Mouse (Mus musculus): ENCODE results near the gene Ercc6l2.

The Ercc6l2 gene

DNA sequence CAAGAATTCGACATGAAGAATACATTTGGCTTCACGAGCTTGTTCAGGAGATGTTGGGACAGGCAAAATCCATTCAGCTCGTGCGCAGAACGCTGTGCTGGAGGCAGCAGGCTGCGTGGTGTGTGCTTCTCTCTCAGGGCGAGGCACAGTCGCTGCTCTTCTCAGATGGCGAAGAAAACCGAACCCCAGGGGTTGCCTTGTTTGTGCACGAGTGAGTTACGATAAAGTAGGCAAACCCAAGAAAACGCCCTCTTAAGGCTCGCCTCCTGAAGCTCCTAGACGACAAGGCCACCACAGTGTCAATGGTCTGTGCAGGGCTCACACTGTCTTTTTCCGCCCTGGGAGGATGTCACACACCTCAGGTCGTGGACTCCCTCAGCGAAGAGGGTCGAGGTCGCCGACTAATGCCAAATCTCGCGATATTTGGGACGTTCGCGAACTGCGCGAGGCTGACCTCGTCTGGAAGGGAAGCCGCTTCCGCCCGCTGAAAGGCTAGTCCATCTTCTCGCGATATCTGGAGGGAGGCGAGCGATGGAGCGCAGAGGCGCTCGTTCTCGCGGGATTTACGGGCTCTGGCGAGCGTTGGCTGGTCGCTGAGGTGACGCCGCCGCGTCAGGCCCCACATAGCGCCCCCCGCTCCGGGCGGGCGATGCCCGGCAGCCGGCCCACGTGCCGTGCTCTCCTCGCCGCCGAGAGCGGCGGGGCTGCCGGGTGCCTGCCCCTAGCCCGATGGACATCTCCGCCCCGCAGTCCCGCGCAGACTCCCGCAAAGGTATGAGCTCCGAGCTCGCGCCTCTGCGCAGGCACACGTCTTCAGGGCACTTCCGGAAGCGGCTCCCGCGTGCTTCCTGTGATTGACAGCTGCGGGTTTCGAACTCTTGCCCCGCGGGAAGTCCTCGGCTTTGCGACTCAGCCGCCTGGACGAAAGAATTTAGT, at the start of gene Ercc6l2:
Gene Ercc6l2, plus strand, starts transcription at position 495 of the 936 bp plus-strand sequence.
- DNase-seq (ENCODE audit: low read depth, low spot score), result peak; percentile 100

DNA sequence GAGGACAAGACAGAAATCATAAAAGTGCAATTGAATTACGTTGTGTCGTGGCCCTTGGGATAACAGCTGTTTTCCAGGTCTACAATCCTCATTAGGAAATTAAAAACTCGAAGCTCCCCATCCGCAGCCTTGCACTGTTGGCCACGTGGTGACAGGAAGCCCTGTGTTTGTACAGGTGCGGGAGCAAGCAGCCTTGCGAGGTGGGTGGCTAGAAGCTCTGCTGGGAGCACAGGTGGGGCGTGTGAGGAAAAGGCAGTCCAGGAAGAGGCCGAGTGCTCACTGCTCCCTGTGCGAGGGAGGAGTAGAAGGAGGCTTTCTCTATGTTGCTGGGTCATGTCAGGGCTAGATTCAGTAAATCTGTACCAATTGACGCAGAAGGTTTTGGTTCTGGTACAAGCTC, 49.0 kb upstream of the Ercc6l2 start:
- peak; percentile 43 for DNase-seq (ENCODE audit: low read depth, low spot score)

DNA sequence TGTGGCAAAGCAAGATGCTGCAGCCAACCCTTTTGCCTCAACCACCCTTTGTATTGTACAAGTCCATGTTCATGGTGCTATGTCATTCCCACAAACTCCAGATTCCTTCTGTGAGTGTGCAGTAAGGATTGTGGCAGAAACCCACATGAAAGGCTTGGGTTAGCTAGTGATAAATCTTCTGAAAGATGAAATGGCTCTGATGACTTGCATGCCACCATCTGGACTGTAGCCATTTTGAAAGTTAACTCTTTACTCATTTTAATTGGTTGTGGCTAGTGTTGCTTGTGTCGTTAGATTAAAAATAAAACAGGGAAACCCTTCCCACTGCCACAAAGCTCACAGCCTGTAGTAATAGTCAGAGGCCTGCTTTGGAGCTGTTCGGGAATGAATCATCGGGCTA, 44.0 kb upstream of the Ercc6l2 start:
- DNase-seq (ENCODE audit: low read depth, low spot score), result no peak

DNA sequence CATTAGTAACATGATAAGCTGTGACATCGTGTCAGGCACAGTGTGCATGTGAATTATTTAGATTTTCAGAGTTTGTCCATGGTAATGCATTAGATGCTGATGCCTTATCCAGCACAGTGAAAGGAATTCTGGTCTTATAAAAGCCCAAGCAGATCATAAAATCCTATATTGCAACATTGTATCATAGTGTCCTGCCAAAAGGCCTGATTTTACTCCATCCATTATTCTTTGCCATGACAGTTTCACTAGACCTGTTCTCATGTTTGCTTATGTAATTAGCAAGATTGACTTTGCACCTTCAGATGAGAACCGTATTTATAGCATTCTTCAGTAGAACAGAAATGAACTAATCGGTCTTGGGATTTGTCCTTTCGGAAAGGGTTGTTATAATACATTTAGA, 36.1 kb upstream of the Ercc6l2 start:
- no peak for DNase-seq (ENCODE audit: low read depth, low spot score)

DNA sequence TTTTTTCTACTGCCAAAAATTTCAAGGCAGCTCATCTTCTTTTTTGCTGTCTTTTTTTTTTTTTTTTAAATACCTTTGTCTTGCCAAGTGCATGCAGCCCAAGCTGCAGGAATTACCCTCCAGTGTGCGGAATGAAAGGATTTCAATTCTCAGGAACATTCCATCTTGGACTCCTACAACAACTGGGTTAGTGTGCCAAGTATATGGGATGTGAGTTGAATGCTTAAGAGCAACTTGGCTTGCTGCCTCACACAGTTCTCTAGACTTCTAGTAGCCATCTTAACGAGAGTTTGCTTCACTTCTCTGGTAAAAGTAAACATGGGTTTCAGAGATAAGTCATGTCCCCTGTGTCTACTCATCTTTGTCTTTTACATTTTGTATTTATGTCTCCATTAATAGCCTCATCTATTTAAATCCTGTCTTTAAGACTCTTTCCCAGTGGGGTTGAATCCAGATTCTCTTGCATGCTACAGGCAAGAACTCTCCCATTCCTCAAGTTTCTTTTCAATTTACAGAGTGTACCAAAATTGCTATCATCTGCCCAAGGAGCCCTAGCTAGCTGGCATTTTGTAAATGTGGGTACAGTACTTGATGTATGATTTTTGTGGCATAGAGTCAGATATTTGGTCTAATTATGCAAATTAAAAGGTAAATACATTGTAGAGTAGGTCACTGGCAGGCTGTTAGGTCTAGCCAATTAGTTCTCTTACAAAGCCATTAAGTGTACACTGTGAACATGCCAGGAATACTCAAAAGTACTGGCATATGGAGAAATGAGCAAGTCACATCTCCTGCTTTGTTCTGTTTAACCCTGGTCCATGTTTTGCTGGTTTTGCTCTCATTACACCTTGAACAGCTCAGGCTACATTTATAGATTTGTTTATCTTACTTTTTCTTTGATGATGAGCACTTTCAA, 35.4 kb upstream of the Ercc6l2 start:
- DNase-seq (ENCODE audit: low read depth, low spot score), result no peak

DNA sequence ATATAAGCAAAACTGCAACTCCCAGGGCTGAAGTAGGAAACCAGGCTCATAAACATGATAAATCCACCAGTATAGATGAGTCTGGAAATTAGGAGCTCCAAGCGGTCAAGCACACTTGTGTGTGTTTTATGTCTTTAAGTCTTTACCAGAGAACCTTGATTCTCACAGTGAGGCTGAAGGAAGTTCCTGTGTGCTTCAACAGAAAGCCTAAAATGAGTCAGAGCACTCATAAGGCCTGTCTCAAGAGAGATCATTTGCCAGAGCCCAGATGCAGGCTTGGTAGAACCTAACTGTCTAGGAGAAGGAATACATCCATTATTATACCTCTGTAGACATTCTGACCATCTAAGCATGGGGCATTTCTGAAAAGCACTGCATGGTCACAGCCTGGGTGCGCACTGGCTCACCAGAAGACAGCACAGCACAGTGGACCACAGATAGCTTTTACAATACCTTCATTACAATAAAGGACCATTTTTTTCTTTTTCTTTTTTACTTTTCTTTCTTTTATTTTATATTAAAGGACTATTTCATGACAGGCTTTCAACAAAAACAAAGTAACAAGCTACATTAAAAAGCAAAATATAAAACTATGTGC, 22.7 kb upstream of the Ercc6l2 start:
- no peak for DNase-seq (ENCODE audit: low read depth, low spot score)

DNA sequence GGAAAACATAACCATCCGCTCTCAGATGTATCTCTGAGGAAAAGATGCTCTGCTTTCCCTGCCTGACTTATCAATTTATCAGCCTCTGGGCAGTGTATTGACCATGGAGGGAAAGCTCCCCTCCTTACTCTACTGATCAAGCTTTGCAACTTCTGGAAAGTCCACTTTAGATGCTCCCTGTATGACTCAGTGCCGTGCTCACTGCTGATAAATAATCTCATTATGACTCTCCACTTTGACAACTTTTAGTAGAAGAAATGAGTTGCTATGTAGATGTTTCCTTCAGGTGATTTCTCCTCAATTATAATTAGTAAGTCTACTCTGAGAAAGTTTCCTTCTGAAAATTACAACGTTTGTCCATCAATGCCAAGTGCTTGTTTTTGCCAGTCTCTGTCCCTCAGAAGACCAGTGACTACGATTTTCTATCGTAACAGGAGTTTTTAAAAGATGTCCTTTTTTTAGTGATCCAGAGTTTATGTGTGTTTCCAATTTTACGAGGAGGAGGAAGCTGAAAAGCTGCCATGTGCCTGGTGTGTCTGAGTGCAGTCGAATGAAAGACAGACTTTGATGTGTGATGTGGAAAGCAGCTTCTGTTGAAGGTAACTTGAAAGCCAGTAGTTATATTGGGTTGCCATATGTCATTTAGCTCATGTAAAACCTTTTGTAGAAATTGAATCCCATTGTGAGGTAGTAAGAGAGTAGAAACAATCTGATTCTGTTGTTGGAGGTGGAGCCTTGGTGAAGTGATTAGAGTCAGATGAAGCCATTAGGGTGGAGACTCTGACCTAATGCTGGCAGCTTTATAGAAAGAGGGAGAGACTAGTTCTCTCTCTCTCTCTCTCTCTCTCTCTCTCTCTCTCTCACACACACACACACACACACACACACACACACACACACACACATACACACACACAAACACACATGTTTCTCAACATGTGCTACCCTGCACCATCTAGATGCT, 21.4 kb upstream of the Ercc6l2 start:
- no peak for DNase-seq (ENCODE audit: low read depth, low spot score)

DNA sequence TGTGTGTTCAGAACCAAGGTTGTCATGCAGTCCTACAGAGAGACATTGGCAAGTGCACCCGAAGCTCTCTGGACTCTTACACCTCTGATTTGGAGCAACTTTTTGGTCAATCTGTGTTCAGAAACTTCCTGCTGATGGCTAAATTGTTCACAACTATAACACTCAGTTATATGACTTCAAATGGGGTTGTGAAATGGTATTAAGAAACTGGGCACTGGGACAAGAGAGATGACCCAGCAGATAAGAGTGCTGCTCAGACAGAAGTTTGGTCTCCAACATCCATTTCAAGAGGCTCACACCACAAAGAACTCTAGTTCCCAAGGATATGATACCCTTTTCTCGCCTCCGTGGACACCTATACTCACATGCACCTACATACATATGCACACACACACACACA, 16.4 kb upstream of the Ercc6l2 start:
- DNase-seq (ENCODE audit: low read depth, low spot score), result no peak

DNA sequence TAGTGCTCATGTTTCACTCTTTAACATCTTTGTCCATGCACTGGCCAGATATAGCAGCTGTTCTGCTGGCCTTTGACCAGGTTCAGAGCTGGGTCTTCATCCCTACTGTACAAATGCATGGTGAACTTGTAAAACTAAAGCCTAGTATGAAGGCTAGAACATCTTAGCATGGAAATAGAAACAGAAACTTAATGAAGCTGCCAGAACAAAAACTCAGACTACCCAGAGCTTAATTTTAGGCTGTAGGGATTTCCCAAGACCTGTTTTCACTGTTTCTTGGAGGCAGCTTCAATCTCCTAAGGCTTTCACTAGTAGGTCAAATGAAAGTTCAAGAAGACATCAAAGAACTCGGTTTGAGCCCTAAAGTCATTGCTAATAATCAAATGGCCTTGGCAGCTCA, 15.1 kb upstream of the Ercc6l2 start:
- no peak for DNase-seq (ENCODE audit: low read depth, low spot score)

DNA sequence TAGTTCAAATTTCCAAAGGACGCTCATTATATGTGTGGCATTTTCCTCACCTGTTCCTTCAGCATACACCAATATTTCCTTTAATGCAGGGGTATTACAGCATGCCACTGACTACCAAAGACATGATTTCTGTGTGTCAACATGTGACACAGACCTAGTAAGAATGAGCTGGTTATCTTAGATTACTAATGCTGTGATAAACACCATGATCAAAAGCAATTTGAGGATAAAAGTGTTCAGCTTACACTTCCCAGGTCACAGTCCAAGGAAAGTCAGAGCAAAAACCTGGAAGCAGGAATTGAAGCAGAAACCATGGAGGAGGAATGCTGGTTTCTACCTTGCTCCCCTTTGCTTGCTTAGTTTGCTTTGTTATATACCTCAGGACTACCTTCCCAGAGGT, 13.8 kb upstream of the Ercc6l2 start:
- no peak for DNase-seq (ENCODE audit: low read depth, low spot score)

DNA sequence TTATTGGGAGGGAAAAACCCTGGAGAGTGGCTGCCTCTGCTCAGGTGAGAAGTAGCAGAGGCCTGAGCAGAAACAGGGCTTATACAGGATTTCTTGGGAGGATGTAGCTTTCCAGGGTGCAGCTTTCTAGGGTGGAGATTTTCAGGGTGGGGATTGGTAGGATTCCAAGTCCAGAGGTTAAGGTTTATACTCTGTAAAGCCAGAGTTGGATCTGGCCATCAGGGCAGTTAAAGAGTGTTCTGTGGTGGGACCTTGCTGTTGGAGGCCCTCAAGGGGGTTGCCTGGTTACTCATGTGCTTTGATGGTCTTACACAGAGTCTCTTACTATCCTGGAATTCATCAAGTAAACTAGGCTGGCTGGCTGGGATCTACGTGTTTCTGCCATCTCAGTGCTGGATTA, 7.8 kb upstream of the Ercc6l2 start:
- no peak for DNase-seq (ENCODE audit: low read depth, low spot score)

DNA sequence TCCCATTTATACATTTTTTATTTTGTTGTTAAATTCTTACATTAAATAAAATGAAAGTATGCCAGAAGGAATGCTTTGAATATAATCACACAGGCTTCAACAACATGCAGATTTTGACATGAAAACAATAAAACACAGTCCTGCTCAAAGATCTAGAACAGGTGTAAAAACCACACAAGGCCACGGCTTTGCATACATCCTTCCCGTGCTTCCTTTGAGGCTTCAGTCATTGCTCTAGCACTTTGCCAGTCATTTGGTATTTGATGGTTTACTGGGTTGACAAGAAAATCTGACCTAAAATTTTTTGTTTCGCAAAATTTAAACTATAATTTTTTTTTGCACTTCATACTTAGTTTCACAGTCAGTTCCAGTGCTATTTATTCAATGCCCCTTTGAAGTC, 7.1 kb upstream of the Ercc6l2 start:
- no peak for DNase-seq (ENCODE audit: low read depth, low spot score)

DNA sequence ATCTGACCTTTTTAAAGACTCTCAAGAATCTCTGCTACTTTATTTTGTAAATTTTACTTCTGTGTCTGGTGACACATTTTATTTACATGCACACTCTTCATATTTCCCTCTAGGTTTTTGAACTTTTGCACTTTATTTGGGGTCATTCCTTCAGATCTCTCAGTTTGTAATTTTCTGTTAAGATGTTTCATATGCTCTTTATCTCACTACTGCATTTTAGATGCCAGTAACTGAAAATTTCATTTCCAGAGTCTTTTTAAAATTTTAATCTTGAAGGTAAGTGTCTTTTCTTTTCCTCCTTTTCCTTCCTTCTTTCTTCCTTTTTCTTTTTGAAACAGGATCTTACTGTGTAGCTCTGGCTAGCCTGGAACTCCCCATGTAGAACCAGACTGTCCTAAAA, 3.6 kb upstream of the Ercc6l2 start:
- DNase-seq (ENCODE audit: low read depth, low spot score), result no peak

DNA sequence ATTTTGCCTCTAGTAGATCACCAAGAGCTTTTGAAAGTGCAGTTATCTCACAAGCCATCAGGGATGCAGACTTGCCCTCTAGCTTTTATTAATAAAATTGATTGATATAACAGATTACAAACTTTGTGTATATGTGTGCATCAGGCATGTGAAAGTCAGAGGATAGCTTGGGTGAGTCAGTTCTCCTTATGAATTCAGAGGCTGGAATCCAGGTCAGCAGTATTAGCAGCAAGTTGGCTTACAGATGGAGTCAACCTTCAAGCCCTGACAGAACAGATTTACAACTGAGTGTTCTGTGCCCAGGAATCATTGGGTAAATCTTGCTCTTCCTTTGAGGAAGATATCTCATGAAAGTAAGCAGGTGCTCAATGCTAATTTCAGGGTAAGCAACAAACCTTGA, 891 bp downstream of the Ercc6l2 start:
- no peak for DNase-seq (ENCODE audit: low read depth, low spot score)

DNA sequence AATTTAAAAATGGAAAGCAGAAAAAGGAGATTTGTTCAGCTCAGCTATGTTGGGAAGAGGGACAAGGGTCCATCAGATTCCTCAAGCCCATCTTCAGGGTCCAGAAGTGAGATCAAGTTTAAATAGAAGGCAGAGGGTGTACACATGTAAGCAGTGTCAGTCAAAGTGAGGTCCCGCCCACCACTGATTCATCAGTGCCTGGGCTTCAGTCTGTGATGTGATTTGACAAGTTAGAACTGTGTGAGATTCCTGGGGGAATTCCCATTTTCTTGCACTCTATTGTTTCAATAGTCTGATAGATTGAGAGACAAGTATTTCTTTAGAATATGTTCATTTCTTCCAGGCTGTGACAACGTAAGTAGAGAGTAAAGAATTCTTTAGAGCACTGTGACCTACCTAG, 30.7 kb downstream of the Ercc6l2 start:
- DNase-seq (ENCODE audit: low read depth, low spot score), result no peak

DNA sequence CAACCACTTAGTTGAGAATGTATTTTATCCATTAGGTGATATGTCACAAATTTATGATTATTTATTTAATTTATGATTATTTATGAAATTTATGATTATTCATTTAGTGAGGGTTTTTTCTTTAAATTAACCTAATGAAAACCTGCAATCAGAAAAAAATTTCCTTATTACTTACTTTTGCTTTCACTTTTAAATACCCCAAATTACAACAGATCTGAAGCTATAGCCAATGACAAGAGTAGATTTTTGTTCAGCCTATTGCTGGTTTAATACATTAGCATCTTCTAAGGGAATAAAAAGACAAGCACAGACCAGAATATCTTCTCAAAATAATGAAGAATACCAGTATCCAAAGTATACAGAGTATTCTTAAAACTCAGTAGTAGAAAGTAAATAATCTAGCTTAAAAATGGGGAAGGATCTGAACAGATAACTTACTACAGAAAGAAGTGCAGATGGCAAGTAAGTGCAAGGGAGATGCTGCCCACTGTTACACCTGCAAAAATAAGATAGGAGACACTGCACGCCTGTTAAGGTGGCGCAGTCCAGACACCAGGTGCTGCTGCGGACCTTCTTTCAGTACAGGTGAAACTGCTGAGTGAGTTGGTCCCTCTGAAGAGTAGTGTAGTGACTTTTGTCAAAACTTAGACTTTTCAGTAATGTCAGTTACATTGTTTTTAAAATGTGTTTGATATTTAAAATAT, 35.4 kb downstream of the Ercc6l2 start:
- no peak for DNase-seq (ENCODE audit: low read depth, low spot score)

DNA sequence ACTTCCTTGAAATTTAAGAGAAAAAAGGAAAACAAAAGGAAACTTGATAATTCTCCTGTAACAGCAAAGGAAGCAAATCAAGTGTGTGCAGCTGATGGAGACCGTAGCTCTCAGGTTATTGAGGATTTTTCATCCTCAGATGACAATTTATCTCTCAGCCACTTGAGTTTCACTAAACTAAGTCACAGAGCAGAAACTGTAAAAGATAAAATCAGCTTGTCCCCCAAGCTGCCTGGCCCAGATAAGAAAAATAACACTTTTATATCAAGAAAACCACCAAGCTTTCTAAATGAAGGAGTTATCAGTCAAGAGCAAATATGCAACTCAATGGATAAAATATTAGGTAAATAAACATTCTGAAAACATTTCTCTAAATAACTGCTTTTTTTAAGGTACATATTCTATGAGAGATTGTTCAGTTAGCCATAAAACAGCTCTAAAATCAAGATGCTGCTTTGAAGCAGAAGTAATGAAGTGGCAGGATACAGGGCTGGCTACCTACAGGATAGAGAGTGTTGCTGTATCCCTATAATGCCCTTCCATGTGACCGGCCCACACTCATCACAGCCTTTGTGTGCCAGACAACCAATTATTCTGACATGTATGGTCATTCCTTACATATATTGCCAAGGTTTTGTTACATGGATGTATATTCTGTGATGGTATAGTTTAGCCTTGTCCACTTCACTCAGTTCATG, 57.7 kb downstream of the Ercc6l2 start:
- no peak for DNase-seq (ENCODE audit: low read depth, low spot score)

DNA sequence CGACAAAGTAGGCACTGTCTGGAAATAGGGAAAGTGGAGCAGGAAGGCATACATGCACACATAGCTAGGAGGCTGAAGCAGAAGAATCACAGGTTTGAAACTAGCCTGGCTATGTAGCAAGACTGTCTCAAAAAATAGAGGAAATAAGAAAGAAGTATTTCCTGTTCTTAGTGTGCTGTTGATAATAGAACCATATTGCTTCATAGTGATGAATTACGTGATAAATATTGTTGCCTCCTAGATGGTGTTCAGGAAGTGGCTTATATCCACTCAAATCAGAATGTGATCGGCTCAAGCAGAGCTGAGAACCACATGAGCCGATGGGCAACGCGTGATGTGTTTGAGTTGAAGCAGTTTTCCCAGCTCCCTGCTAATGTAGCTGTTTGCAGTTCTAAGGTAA, 62.1 kb downstream of the Ercc6l2 start:
- no peak for DNase-seq (ENCODE audit: low read depth, low spot score)

DNA sequence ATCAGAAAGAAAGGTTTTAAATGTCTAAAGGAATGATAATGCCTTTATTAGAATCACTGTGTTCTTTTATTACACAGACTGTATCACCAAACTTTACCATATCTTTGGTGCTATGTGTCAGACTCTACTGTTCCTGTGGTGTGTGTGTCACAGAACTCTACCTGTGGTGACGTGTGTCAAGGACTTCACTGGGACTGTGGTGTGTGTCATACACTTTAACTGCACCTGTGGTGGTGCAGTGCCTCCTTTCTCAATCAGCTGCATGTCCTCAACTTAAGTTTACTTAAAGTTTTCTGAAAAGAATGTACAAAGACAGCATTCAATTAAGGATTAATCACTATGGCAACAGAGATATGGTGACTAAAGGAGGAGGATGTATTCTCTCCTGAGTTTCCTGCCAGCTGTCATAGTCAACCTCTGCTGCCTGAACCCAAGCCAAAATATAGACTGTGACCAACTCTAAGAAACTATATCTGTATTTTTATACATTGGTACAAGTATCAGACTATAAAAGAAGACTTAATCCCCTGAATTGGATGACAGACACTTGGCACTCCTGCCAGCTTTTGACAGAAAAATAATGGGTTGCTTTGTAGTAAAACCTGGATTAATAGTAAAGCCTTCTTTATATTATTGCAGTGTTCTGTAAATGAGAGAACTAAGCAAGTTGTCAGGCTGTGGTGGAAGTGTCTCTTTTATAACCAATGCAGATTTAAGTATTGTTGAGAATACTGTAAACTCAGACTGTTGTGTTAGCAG, 64.2 kb downstream of the Ercc6l2 start:
- no peak for DNase-seq (ENCODE audit: low read depth, low spot score)
